ENCODE assay signal across 10 mouse cellular contexts in genomic region chr1:152817794-152818193, GRCm38 (mm10). TPM values are rescaled to one million over a fixed set of nuclear protein-coding genes. Genes with fewer than 3 reads are reported as not detected.
DNase-seq lines count a peak whose midpoint lies in the region; ATAC-seq lines count a peak whose summit lies in the region.
"Had no signal": no experiment of that assay in that cellular context is flagged by ENCODE, and none has a peak within 500 bp of the region (broad histone marks: within the 10 kb centered on the region; RNA-seq: fewer than 3 reads in every experiment).

No protein-coding gene starts in this region.

- no peak overlapping the region for H3K4me2 ChIP-seq in embryonic facial prominence, embryonic 14.5 days (ENCODE audit: low read depth, low read length)
- H3K4me2 ChIP-seq in heart, embryonic 16.5 days (ENCODE audit: low read depth, low read length) = peak overlapping the region; percentile 19; the same call in 1 of the 2 replicates
- H3K4me2 ChIP-seq: embryonic facial prominence, embryonic 15.5 days; lung, embryonic 15.5 days had no signal

- DNase-seq in frontal cortex, postnatal 10 days (ENCODE audit: low spot score in 2 of 2) = peak; percentile 44 to 47
- peak; percentile 67 for DNase-seq in embryonic facial prominence, embryonic 14.5 days (ENCODE audit: low spot score)
- DNase-seq in kidney, postnatal 25 days = peak; percentile 58 to 82
- DNase-seq in thymus, postnatal 10 days (ENCODE audit: low spot score in 2 of 2) = no peak
- DNase-seq in layer of hippocampus, postnatal 25 days (ENCODE audit: extremely low spot score in 1 of 2, low spot score in 1 of 2) = no peak

- peaks cover 17% of the 10 kb centered on the region; the same call in 1 of the 2 replicates for H3K4me1 ChIP-seq in embryonic facial prominence, embryonic 14.5 days (ENCODE audit: control insufficient read depth, insufficient read depth, low read length)
- H3K4me1 ChIP-seq in heart, embryonic 16.5 days (ENCODE audit: control insufficient read depth, insufficient read depth, low read length) = peaks cover 31% of the 10 kb centered on the region

- ATAC-seq in frontal cortex, adult (ENCODE audit: low TSS enrichment) = no peak
- no peak for ATAC-seq in embryonic facial prominence, embryonic 14.5 days (ENCODE audit: low read depth)
- ATAC-seq in heart, embryonic 16.5 days (replicated peaks; ENCODE audit: extremely low read depth, insufficient read depth, low FRiP score) = peak; percentile 74
- ATAC-seq in neutrophil, adult 5-6 weeks (ENCODE audit: extremely low read depth, insufficient number of reproducible peaks, low FRiP score, poor library complexity, severe bottlenecking) = 0 out of 2 replicates have a peak, but pooled peaks have one; percentile 24

- no peaks in the 10 kb centered on the region for H3K27me3 ChIP-seq in embryonic facial prominence, embryonic 14.5 days (replicated peaks; ENCODE audit: control insufficient read depth, insufficient read depth, low read length)
- H3K27me3 ChIP-seq in heart, embryonic 16.5 days (ENCODE audit: control insufficient read depth, insufficient read depth, low read length) = no peaks in the 10 kb centered on the region
- H3K27me3 ChIP-seq: embryonic facial prominence, embryonic 15.5 days; lung, embryonic 15.5 days had no signal

- 0 out of 2 replicates have a peak overlapping the region, but pooled peaks have one; percentile 28 for H3K27ac ChIP-seq in embryonic facial prominence, embryonic 14.5 days (replicated peaks; ENCODE audit: low read depth, low read length)
- peak overlapping the region; percentile 83 for H3K27ac ChIP-seq in heart, embryonic 16.5 days (ENCODE audit: low read length)
- H3K27ac ChIP-seq: embryonic facial prominence, embryonic 15.5 days; lung, embryonic 15.5 days had no signal

- no peak overlapping the region for H3K9ac ChIP-seq in embryonic facial prominence, embryonic 14.5 days (ENCODE audit: low read depth, low read length)
- H3K9ac ChIP-seq in heart, embryonic 16.5 days (ENCODE audit: low read length) = no peak overlapping the region
- H3K9ac ChIP-seq: embryonic facial prominence, embryonic 15.5 days; lung, embryonic 15.5 days had no signal

- 34% methylated on average over 10 of the region's 10 CpGs for WGBS in embryonic facial prominence, embryonic 14.5 days
- WGBS in heart, embryonic 16.5 days = 18% methylated on average over 10 of the region's 10 CpGs

- no peak overlapping the region for H3K4me3 ChIP-seq in embryonic facial prominence, embryonic 14.5 days (ENCODE audit: low read depth, low read length)
- H3K4me3 ChIP-seq in heart, embryonic 16.5 days (ENCODE audit: low read length) = no peak overlapping the region
- H3K4me3 ChIP-seq: embryonic facial prominence, embryonic 15.5 days; lung, embryonic 15.5 days had no signal

- H3K36me3 ChIP-seq in embryonic facial prominence, embryonic 14.5 days (ENCODE audit: control insufficient read depth, insufficient read depth, low read length) = no peaks in the 10 kb centered on the region
- no peaks in the 10 kb centered on the region for H3K36me3 ChIP-seq in heart, embryonic 16.5 days (ENCODE audit: control insufficient read depth, insufficient read depth)
- H3K36me3 ChIP-seq: embryonic facial prominence, embryonic 15.5 days; lung, embryonic 15.5 days had no signal

- H3K9me3 ChIP-seq in embryonic facial prominence, embryonic 14.5 days (ENCODE audit: control insufficient read depth, low read length) = no peaks in the 10 kb centered on the region
- H3K9me3 ChIP-seq in heart, embryonic 16.5 days (replicated peaks; ENCODE audit: control insufficient read depth, low read length) = no peaks in the 10 kb centered on the region
- H3K9me3 ChIP-seq: embryonic facial prominence, embryonic 15.5 days; lung, embryonic 15.5 days had no signal

RNA-seq across cellular contexts. Expression of gene Ncf2, which starts 17.8 kb away (rescaled TPM):
- polyA plus RNA-seq in embryonic facial prominence, embryonic 14.5 days (2014; fragmentation: Nextera tagmentation; extraction: Ambion mirVana) = 5.9 and 6.1 TPM in 2 replicates
- 4.0 and 6.1 TPM in 2 replicates for polyA plus RNA-seq in heart, embryonic 16.5 days (2015; fragmentation: Nextera tagmentation; extraction: Ambion mirVana)
- total RNA-seq in neutrophil, adult 5-6 weeks (2017) = 637 and 647 TPM in 2 replicates
- 1 to 10 TPM; 3.5 to 3.7 TPM for total RNA-seq in layer of hippocampus, postnatal 25 days (2021)

RNA-seq across cellular contexts. Expression of gene Arpc5, which starts 51.5 kb away (rescaled TPM):
- polyA plus RNA-seq in embryonic facial prominence, embryonic 14.5 days (2014; fragmentation: Nextera tagmentation; extraction: Ambion mirVana) = 267 and 269 TPM in 2 replicates
- polyA plus RNA-seq in heart, embryonic 16.5 days (2015; fragmentation: Nextera tagmentation; extraction: Ambion mirVana) = 196 and 229 TPM in 2 replicates
- total RNA-seq in neutrophil, adult 5-6 weeks (2017) = 356 and 382 TPM in 2 replicates
- total RNA-seq in layer of hippocampus, postnatal 25 days (2021) = 100 to 1,000 TPM; 219 to 220 TPM

RNA-seq across cellular contexts. Expression of gene Rgl1, which starts 51.6 kb away (rescaled TPM):
- polyA plus RNA-seq in embryonic facial prominence, embryonic 14.5 days (2014; fragmentation: Nextera tagmentation; extraction: Ambion mirVana) = 43.7 and 50.7 TPM in 2 replicates
- 60.1 and 61.0 TPM in 2 replicates for polyA plus RNA-seq in heart, embryonic 16.5 days (2015; fragmentation: Nextera tagmentation; extraction: Ambion mirVana)
- 12.4 and 12.6 TPM in 2 replicates for total RNA-seq in neutrophil, adult 5-6 weeks (2017)
- 100 to 1,000 TPM; 109 to 111 TPM for total RNA-seq in layer of hippocampus, postnatal 25 days (2021)

Comparison
In these comparisons a context has a peak if more than half of its experiments do, and no peak if none do; other contexts are left out.
1. DNase-seq: peak in frontal cortex, postnatal 10 days (2 of 2), embryonic facial prominence, embryonic 14.5 days (single experiment) and kidney, postnatal 25 days (2 of 2); none in thymus, postnatal 10 days (0 of 2) and layer of hippocampus, postnatal 25 days (0 of 2).
2. ATAC-seq: peak in heart, embryonic 16.5 days (single experiment) and neutrophil, adult 5-6 weeks (single experiment); none in frontal cortex, adult (single experiment) and embryonic facial prominence, embryonic 14.5 days (single experiment).
3. RNA of gene Ncf2, which starts 17.8 kb away (total RNA-seq): 637 to 647 TPM in neutrophil, adult 5-6 weeks; 3.5 to 3.7 TPM in layer of hippocampus, postnatal 25 days; every median in the first group is over 100 times any median in the second.